Mouse (Mus musculus): ENCODE data around the gene Mgmt. TPM values are rescaled to one million over a fixed set of nuclear protein-coding genes. Genes with fewer than 3 reads are reported as not detected.

Mgmt gene
- polyA plus RNA-seq, 1 experiment from 2014 or later: 3.0 TPM

- Histone ChIP-seq H3K4me3 (ENCODE audit: low read depth, low read length) (no peak overlapping the region), H3K4me1 (ENCODE audit: control insufficient read depth, insufficient read depth, low read length) (no peaks in the 10 kb centered on the region), H3K27me3 (ENCODE audit: control insufficient read depth, insufficient read depth, low read length) (no peaks in the 10 kb centered on the region), H3K9me3 (ENCODE audit: control insufficient read depth, low read length) (no peaks in the 10 kb centered on the region), H3K9ac (ENCODE audit: low read length) (no peak overlapping the region), H3K36me3 (ENCODE audit: control insufficient read depth, insufficient read depth, low read length) (no peaks in the 10 kb centered on the region), H3K4me2 (no peak overlapping the region), H3K27ac (ENCODE audit: low read depth, low read length) (no peak overlapping the region)
- DNase-seq (ENCODE audit: low spot score, missing footprints) (no peak), ATAC-seq (ENCODE audit: low FRiP score) (no peak)
- WGBS: 97% methylated on average over 1 of the region's 1 CpGs
Observed at GRCm38 (mm10) chr7:136895356-136895755, 942 bp downstream of the Mgmt start.

DNA sequence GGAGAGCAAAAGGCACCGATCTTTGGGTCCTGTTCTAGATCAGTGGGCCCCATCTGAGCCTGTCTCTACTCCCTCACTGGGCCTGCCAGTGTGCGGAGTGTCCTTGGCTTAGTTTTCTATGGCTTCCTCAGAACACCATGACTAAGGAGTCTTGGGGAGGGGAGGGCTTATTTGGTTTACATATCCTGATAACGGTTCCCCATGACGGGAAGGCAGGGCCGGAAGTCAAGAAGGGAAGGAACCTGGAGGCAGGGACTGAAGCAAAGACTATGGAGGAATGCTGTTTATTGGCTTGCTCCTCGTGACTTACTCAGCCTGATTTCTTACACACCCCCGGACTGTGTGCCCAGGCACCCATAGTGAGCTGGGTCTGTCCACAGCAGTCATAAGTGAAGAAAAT lies 1.4 kb downstream of the Mgmt start:
- Histone ChIP-seq H3K4me3 (ENCODE audit: low read depth, low read length) (no peak overlapping the region), H3K9ac (ENCODE audit: low read length) (no peak overlapping the region), H3K4me1 (ENCODE audit: control insufficient read depth, insufficient read depth, low read length) (no peaks in the 10 kb centered on the region), H3K9me3 (ENCODE audit: control insufficient read depth, low read length) (no peaks in the 10 kb centered on the region), H3K4me2 (no peak overlapping the region), H3K27me3 (ENCODE audit: control insufficient read depth, insufficient read depth, low read length) (no peaks in the 10 kb centered on the region), H3K27ac (ENCODE audit: low read depth, low read length) (no peak overlapping the region), H3K36me3 (ENCODE audit: control insufficient read depth, insufficient read depth, low read length) (no peaks in the 10 kb centered on the region)
- DNase-seq (ENCODE audit: low spot score, missing footprints) (no peak), ATAC-seq (ENCODE audit: low FRiP score) (no peak)
- 92% methylated on average over 7 of the region's 7 CpGs for WGBS

DNA sequence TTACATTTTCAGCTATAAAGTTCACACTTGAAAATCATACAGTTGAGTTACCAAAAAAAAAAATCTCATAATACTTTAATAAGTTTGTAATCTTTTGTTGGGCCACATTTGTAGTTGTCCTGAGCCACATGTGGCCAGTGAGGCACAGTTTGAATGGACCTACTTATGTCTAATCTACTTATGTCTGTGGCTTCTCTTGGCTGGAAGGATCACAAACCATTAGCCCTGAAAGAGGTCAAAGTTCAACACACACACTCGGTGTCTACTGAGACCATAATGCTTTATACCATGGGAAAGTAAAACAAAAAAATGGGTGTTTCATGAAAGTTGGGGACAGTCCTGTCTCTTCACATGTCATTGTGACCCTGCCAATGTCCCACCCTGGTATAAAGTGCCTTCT lies 3.1 kb downstream of the Mgmt start:
- Histone ChIP-seq H3K4me1 (ENCODE audit: control insufficient read depth, insufficient read depth, low read length) (no peaks in the 10 kb centered on the region), H3K9ac (ENCODE audit: low read length) (no peak overlapping the region), H3K4me3 (ENCODE audit: low read depth, low read length) (no peak overlapping the region), H3K27ac (ENCODE audit: low read depth, low read length) (no peak overlapping the region), H3K36me3 (ENCODE audit: control insufficient read depth, insufficient read depth, low read length) (no peaks in the 10 kb centered on the region), H3K27me3 (ENCODE audit: control insufficient read depth, insufficient read depth, low read length) (no peaks in the 10 kb centered on the region), H3K9me3 (ENCODE audit: control insufficient read depth, low read length) (no peaks in the 10 kb centered on the region), H3K4me2 (no peak overlapping the region)
- no peak for ATAC-seq (ENCODE audit: low FRiP score)
- WGBS: 0% methylated on average over 1 of the region's 1 CpGs
- no peak for DNase-seq (ENCODE audit: low spot score, missing footprints)

GRCm38 (mm10) chr7:136898005-136898404 lies 3.6 kb downstream of the Mgmt start:
- no peaks in the 10 kb centered on the region for H3K9me3 ChIP-seq (ENCODE audit: control insufficient read depth, low read length)
- H3K4me1 ChIP-seq (ENCODE audit: control insufficient read depth, insufficient read depth, low read length): no peaks in the 10 kb centered on the region
- WGBS: 78% methylated on average over 4 of the region's 4 CpGs
- no peak for DNase-seq (ENCODE audit: low spot score, missing footprints)
- no peak overlapping the region for H3K4me2 ChIP-seq
- no peak overlapping the region for H3K9ac ChIP-seq (ENCODE audit: low read length)
- no peak overlapping the region for H3K27ac ChIP-seq (ENCODE audit: low read depth, low read length)
- no peaks in the 10 kb centered on the region for H3K36me3 ChIP-seq (ENCODE audit: control insufficient read depth, insufficient read depth, low read length)
- no peak overlapping the region for H3K4me3 ChIP-seq (ENCODE audit: low read depth, low read length)
- ATAC-seq (ENCODE audit: low FRiP score): no peak
- H3K27me3 ChIP-seq (ENCODE audit: control insufficient read depth, insufficient read depth, low read length): no peaks in the 10 kb centered on the region

GRCm38 (mm10) chr7:136908616-136909144 lies 14.3 kb downstream of the Mgmt start:
- no peaks in the 10 kb centered on the region for H3K9me3 ChIP-seq (ENCODE audit: control insufficient read depth, low read length)
- ATAC-seq (ENCODE audit: low FRiP score) (no peak), DNase-seq (ENCODE audit: low spot score, missing footprints) (no peak)
- H3K4me2 ChIP-seq: no peak overlapping the region
- H3K27me3 ChIP-seq (ENCODE audit: control insufficient read depth, insufficient read depth, low read length): no peaks in the 10 kb centered on the region
- H3K4me1 ChIP-seq (ENCODE audit: control insufficient read depth, insufficient read depth, low read length): no peaks in the 10 kb centered on the region
- H3K36me3 ChIP-seq (ENCODE audit: control insufficient read depth, insufficient read depth, low read length): no peaks in the 10 kb centered on the region
- H3K27ac ChIP-seq (ENCODE audit: low read depth, low read length): no peak overlapping the region
- no peak overlapping the region for H3K4me3 ChIP-seq (ENCODE audit: low read depth, low read length)
- WGBS: 95% methylated on average over 11 of the region's 11 CpGs
- H3K9ac ChIP-seq (ENCODE audit: low read length): no peak overlapping the region

GRCm38 (mm10) chr7:136912901-136913300 lies 18.5 kb downstream of the Mgmt start:
- Histone ChIP-seq H3K4me1 (ENCODE audit: control insufficient read depth, insufficient read depth, low read length) (no peaks in the 10 kb centered on the region), H3K27ac (ENCODE audit: low read depth, low read length) (no peak overlapping the region), H3K9me3 (ENCODE audit: control insufficient read depth, low read length) (no peaks in the 10 kb centered on the region), H3K9ac (ENCODE audit: low read length) (no peak overlapping the region), H3K4me3 (ENCODE audit: low read depth, low read length) (no peak overlapping the region), H3K4me2 (no peak overlapping the region), H3K36me3 (ENCODE audit: control insufficient read depth, insufficient read depth, low read length) (no peaks in the 10 kb centered on the region), H3K27me3 (ENCODE audit: control insufficient read depth, insufficient read depth, low read length) (no peaks in the 10 kb centered on the region)
- WGBS: 92% methylated on average over 4 of the region's 4 CpGs
- DNase-seq (ENCODE audit: low spot score, missing footprints) (no peak), ATAC-seq (ENCODE audit: low FRiP score) (no peak)

- DNase-seq (ENCODE audit: low spot score, missing footprints): no peak
- Histone ChIP-seq H3K27me3 (ENCODE audit: control insufficient read depth, insufficient read depth, low read length) (no peaks in the 10 kb centered on the region), H3K4me3 (ENCODE audit: low read depth, low read length) (no peak overlapping the region), H3K36me3 (ENCODE audit: control insufficient read depth, insufficient read depth, low read length) (no peaks in the 10 kb centered on the region), H3K9ac (ENCODE audit: low read length) (no peak overlapping the region), H3K9me3 (ENCODE audit: control insufficient read depth, low read length) (no peaks in the 10 kb centered on the region), H3K27ac (ENCODE audit: low read depth, low read length) (no peak overlapping the region), H3K4me2 (no peak overlapping the region), H3K4me1 (ENCODE audit: control insufficient read depth, insufficient read depth, low read length) (no peaks in the 10 kb centered on the region)
- ATAC-seq (ENCODE audit: low FRiP score): no peak
- 81% methylated on average over 3 of the region's 3 CpGs for WGBS
Observed at GRCm38 (mm10) chr7:136916021-136916420, 21.6 kb downstream of the Mgmt start.

DNA sequence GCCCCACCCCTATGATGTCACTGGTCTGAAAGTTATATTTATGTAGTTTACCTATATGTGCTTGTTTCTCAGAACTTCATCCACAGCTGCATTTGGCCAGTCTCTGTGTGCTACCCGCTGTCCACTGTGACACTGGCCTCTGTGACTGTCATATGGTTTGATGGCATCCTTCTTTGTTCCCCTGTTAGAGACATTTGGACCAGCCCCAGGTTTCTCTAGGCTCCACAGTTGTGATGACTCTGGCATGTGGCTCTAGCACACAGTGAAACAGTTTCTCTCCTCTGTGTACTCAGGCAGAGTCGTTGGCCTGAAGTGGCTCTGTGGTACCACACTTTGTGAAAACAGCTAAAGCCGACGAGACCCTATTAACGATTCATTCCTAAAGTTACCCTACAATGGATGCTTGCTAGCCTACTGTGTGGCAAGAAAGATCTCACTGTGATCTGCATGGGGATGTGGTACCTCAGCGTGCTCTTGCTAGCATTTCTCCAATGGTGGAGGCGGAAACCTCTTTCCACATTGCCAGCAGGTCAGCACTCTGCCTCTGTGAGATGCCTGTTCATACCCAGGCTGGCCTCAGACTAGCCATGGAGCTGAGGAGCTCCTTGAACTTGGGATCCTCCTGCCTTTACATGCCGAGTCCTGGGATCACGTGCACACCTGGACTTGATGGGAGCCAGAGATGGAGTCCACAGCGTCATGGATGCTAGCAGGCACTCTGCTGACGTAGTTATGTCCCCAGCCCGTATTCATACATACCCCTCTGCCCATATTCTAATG lies 26.8 kb downstream of the Mgmt start:
- Histone ChIP-seq H3K4me1 (ENCODE audit: control insufficient read depth, insufficient read depth, low read length) (no peaks in the 10 kb centered on the region), H3K4me3 (ENCODE audit: low read depth, low read length) (no peak overlapping the region), H3K36me3 (ENCODE audit: control insufficient read depth, insufficient read depth, low read length) (no peaks in the 10 kb centered on the region), H3K27ac (ENCODE audit: low read depth, low read length) (no peak overlapping the region), H3K27me3 (ENCODE audit: control insufficient read depth, insufficient read depth, low read length) (no peaks in the 10 kb centered on the region), H3K9me3 (ENCODE audit: control insufficient read depth, low read length) (no peaks in the 10 kb centered on the region; the same call in 1 of the 2 replicates), H3K9ac (ENCODE audit: low read length) (no peak overlapping the region), H3K4me2 (no peak overlapping the region)
- no peak for DNase-seq (ENCODE audit: low spot score, missing footprints)
- 89% methylated on average over 12 of the region's 12 CpGs for WGBS
- ATAC-seq (ENCODE audit: low FRiP score): no peak

DNA sequence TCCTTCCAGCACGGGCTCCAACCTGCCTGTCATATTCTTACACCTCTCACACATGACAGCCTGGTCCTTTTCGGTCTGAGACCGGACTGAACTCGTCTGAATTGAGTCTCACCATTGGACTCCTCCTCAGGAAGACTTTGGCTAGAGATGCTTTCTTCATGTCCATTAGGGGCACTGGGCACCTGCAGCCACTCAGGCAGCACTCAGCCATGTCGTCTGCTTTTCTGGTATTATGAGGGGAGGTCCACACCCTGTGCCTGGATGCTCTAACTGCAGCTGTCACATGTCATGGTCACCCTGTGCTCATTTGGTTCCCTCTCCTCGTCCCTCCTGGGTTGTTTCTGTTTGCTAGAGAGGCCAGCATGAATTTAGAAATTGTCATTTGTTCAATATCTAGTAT lies 27.8 kb downstream of the Mgmt start:
- no peak for DNase-seq (ENCODE audit: low spot score, missing footprints)
- Histone ChIP-seq H3K9me3 (ENCODE audit: control insufficient read depth, low read length) (no peaks in the 10 kb centered on the region; the same call in 1 of the 2 replicates), H3K27me3 (ENCODE audit: control insufficient read depth, insufficient read depth, low read length) (no peaks in the 10 kb centered on the region), H3K4me1 (ENCODE audit: control insufficient read depth, insufficient read depth, low read length) (no peaks in the 10 kb centered on the region), H3K4me2 (no peak overlapping the region), H3K9ac (ENCODE audit: low read length) (no peak overlapping the region), H3K27ac (ENCODE audit: low read depth, low read length) (no peak overlapping the region), H3K4me3 (ENCODE audit: low read depth, low read length) (no peak overlapping the region), H3K36me3 (ENCODE audit: control insufficient read depth, insufficient read depth, low read length) (no peaks in the 10 kb centered on the region)
- no peak for ATAC-seq (ENCODE audit: low FRiP score)
- 83% methylated on average over 6 of the region's 6 CpGs for WGBS

Measured in midbrain, embryonic 11.5 days (tissue).